Mouse (Mus musculus): ENCODE measurements around the gene Cnnm4.

Cnnm4 gene

GRCm38 (mm10) chr1:36473211-36473780 lies 1.9 kb downstream of the Cnnm4 start:
- no peak for DNase-seq (ENCODE audit: low spot score)

- no peak for DNase-seq (ENCODE audit: low spot score)
Observed at GRCm38 (mm10) chr1:36474646-36475045, 3.2 kb downstream of the Cnnm4 start.

- DNase-seq (ENCODE audit: low spot score): no peak
Observed at GRCm38 (mm10) chr1:36475480-36476110, 4.2 kb downstream of the Cnnm4 start.

GRCm38 (mm10) chr1:36476426-36476825 lies 5.0 kb downstream of the Cnnm4 start:
- no peak for DNase-seq (ENCODE audit: low spot score)

GRCm38 (mm10) chr1:36478343-36478795 lies 6.9 kb downstream of the Cnnm4 start:
- DNase-seq (ENCODE audit: low spot score): no peak

- no peak for DNase-seq (ENCODE audit: low spot score)
Observed at GRCm38 (mm10) chr1:36479903-36480899, 8.8 kb downstream of the Cnnm4 start.

GRCm38 (mm10) chr1:36483825-36484224 lies 12.4 kb downstream of the Cnnm4 start:
- no peak for DNase-seq (ENCODE audit: low spot score)

GRCm38 (mm10) chr1:36485080-36485479 lies 13.7 kb downstream of the Cnnm4 start:
- DNase-seq (ENCODE audit: low spot score): no peak

- no peak for DNase-seq (ENCODE audit: low spot score)
Observed at GRCm38 (mm10) chr1:36487111-36487510, 15.7 kb downstream of the Cnnm4 start.

GRCm38 (mm10) chr1:36489661-36490060 lies 18.2 kb downstream of the Cnnm4 start:
- no peak for DNase-seq (ENCODE audit: low spot score)

- DNase-seq (ENCODE audit: low spot score): peak; percentile 51
Observed at GRCm38 (mm10) chr1:36492416-36493139, 21.2 kb downstream of the Cnnm4 start.

- DNase-seq (ENCODE audit: low spot score): no peak
Observed at GRCm38 (mm10) chr1:36493299-36493698, 21.9 kb downstream of the Cnnm4 start.

- peak; percentile 43 for DNase-seq (ENCODE audit: low spot score)
Observed at GRCm38 (mm10) chr1:36496719-36497118, 25.3 kb downstream of the Cnnm4 start.

- no peak for DNase-seq (ENCODE audit: low spot score)
Observed at GRCm38 (mm10) chr1:36497312-36497711, 25.9 kb downstream of the Cnnm4 start.

GRCm38 (mm10) chr1:36501261-36501660 lies 29.8 kb downstream of the Cnnm4 start:
- peak; percentile 75 for DNase-seq (ENCODE audit: low spot score)

- DNase-seq (ENCODE audit: low spot score): no peak
Observed at GRCm38 (mm10) chr1:36508238-36508637, 36.8 kb downstream of the Cnnm4 start.

GRCm38 (mm10) chr1:36511289-36512021 lies 40.0 kb downstream of the Cnnm4 start, which contains the start of gene Cnnm3:
Cnnm3 (plus strand) TSS chr1:36511867.
- DNase-seq (ENCODE audit: low spot score): peak; percentile 98

- peak; percentile 15 for DNase-seq (ENCODE audit: low spot score)
Observed at GRCm38 (mm10) chr1:36512089-36512965, 40.9 kb downstream of the Cnnm4 start.

- DNase-seq (ENCODE audit: low spot score): no peak
Observed at GRCm38 (mm10) chr1:36512966-36513280, 41.5 kb downstream of the Cnnm4 start.

GRCm38 (mm10) chr1:36513310-36513709 lies 41.9 kb downstream of the Cnnm4 start:
- peak; percentile 79 for DNase-seq (ENCODE audit: low spot score)

Measured in adipocyte (in vitro differentiated cells).